Mouse (Mus musculus) heart, adult 8-10 months (tissue): ENCODE measurements at regions not wholly inside any gene's neighbourhood (a gene's known extent, or its start where the extent isn't known, plus 50 kb on each side); places are given as distances from the start of the nearest gene placed in this dataset.

Experiments used
- DNase-seq: peaks from one replicate; pipeline ENCODE4 v3.0.0; 2022; ENCODE audit warnings: low spot score

GRCm38 (mm10) chr6:93623541-93623940 lies 660.2 kb downstream of the Magi1 start:
- no peak for DNase-seq

GRCm38 (mm10) chr6:93616926-93617325 lies 666.8 kb downstream of the Magi1 start:
- DNase-seq, result no peak

- peak; percentile 52 for DNase-seq
Measured at GRCm38 (mm10) chr6:93600376-93600775, 657.1 kb upstream of the Adamts9 start.

GRCm38 (mm10) chr6:93599371-93599770 lies 656.1 kb upstream of the Adamts9 start:
- DNase-seq, result peak; percentile 44

GRCm38 (mm10) chr6:93589935-93590334 lies 646.6 kb upstream of the Adamts9 start:
- DNase-seq, result no peak

GRCm38 (mm10) chr6:93586871-93587270 lies 643.6 kb upstream of the Adamts9 start:
- no peak for DNase-seq

GRCm38 (mm10) chr6:93581141-93581540 lies 637.8 kb upstream of the Adamts9 start:
- no peak for DNase-seq

GRCm38 (mm10) chr6:93580716-93581115 lies 637.4 kb upstream of the Adamts9 start:
- no peak for DNase-seq

GRCm38 (mm10) chr6:93575249-93575648 lies 632.0 kb upstream of the Adamts9 start:
- DNase-seq, result no peak

GRCm38 (mm10) chr6:93573679-93574635 lies 630.7 kb upstream of the Adamts9 start:
- DNase-seq, result peak; percentile 38

- no peak for DNase-seq
Measured at GRCm38 (mm10) chr6:93569866-93570265, 626.6 kb upstream of the Adamts9 start.

GRCm38 (mm10) chr6:93569211-93569610 lies 625.9 kb upstream of the Adamts9 start:
- no peak for DNase-seq

- no peak for DNase-seq
Measured at GRCm38 (mm10) chr6:93566661-93567060, 623.4 kb upstream of the Adamts9 start.

GRCm38 (mm10) chr6:93548311-93548710 lies 605.0 kb upstream of the Adamts9 start:
- no peak for DNase-seq

- no peak for DNase-seq
Measured at GRCm38 (mm10) chr6:93544246-93544645, 601.0 kb upstream of the Adamts9 start.

- DNase-seq, result peak; percentile 39
Measured at GRCm38 (mm10) chr6:93543354-93544129, 600.2 kb upstream of the Adamts9 start.

GRCm38 (mm10) chr6:93539583-93539982 lies 596.3 kb upstream of the Adamts9 start:
- peak; percentile 64 for DNase-seq

- no peak for DNase-seq
Measured at GRCm38 (mm10) chr6:93539171-93539570, 595.9 kb upstream of the Adamts9 start.

- no peak for DNase-seq
Measured at GRCm38 (mm10) chr6:93537971-93538370, 594.7 kb upstream of the Adamts9 start.

GRCm38 (mm10) chr6:93537126-93537525 lies 593.8 kb upstream of the Adamts9 start:
- DNase-seq, result no peak

GRCm38 (mm10) chr6:93513818-93514217 lies 570.5 kb upstream of the Adamts9 start:
- DNase-seq, result no peak

- DNase-seq, result no peak
Measured at GRCm38 (mm10) chr6:93509857-93510256, 566.6 kb upstream of the Adamts9 start.

- no peak for DNase-seq
Measured at GRCm38 (mm10) chr6:93497824-93498223, 554.5 kb upstream of the Adamts9 start.
